Mouse (Mus musculus): ENCODE data around the gene Cyp2d10.
"Not testable (repeated sequence)": the region's sequence is repeated elsewhere in the genome, so short reads cannot be mapped to it uniquely, and the experiment has no call there.

Cyp2d10 gene

GRCm38 (mm10) chr15:82395955-82396354 lies 11.0 kb downstream of the Cyp2d10 start:
- CTCF ChIA-PET: not testable (repeated sequence)

- CTCF ChIA-PET: not testable (repeated sequence)
Observed at GRCm38 (mm10) chr15:82393922-82394321, 13.1 kb downstream of the Cyp2d10 start, which contains the start of gene Cyp2d11. Cyp2d11 (minus strand) TSS chr15:82394022.

- CTCF ChIA-PET: not testable (repeated sequence)
Observed at GRCm38 (mm10) chr15:82389916-82390315, 17.1 kb downstream of the Cyp2d10 start.

- CTCF ChIA-PET: no interaction called here
Observed at GRCm38 (mm10) chr15:82385729-82386128, 21.3 kb downstream of the Cyp2d10 start.

DNA sequence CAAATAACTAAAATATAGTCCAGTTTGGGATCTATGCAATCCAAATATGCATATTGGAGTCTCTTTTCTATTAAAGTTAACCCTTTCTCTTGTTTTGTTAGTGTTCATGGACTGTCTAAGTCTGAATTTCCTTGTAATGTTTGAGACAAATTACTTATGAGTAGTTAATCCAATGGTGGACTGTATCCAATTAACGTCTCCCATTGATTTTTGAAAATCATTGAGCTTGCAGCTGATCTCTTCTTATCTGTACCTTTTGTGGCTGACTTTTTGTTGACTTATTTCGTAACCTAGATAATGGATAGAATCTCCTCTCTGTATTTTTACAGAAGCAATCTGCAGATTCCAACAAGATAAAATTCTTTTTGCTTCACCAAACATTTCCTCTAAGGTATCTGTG lies 24.6 kb downstream of the Cyp2d10 start:
- CTCF ChIA-PET: no interaction called here

GRCm38 (mm10) chr15:82380714-82381062 lies 26.3 kb downstream of the Cyp2d10 start:
- CTCF ChIA-PET: no interaction called here

DNA sequence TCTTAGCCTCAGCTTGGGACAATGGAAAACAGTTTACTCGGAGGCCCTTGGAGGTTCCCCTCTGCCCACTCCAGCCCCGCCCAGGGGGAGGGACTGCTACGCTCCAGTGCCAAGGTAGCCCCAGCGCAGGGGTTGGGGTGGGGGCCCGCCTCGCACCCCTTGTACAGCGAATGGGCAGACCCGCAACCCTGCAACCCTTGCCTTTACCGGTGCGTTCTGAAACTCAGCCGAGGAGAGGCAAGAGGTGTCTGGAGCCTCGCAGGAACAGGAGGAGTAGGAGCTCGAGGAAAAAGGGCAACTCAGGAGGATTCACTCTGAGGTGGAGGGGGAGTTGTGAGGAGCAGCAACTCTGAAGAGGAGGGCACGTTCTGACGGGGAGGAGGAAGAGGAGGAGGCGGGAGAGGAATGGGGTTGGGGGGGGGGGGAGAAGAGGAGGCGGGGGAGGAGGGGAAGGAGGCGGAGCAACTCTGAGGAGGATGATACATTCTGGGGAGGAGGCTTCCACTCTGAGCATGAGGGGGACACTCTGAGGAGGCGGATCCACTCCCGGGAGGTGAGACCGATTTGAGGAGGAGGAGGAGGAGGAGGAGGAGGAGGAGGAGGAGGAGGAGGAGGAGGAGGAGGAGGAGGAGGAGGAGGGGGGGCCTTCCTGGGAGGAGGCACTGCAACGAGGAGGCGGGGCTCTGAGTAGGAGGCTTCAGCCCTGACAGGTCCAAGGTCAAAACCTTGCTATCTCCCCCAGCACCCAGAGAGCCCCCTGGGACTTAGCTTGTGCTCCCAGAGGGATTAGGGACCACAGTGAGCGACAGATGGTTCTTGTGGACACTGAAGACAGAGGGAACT lies 26.9 kb downstream of the Cyp2d10 start, which contains the start of gene Cyp2d22:
TSS of gene Cyp2d22 (minus strand) at position 390 of the 843 bp plus-strand sequence.
- CTCF ChIA-PET: no interaction called here

- CTCF ChIA-PET: no interaction called here
Observed at GRCm38 (mm10) chr15:82379511-82379870, 27.5 kb downstream of the Cyp2d10 start.

DNA sequence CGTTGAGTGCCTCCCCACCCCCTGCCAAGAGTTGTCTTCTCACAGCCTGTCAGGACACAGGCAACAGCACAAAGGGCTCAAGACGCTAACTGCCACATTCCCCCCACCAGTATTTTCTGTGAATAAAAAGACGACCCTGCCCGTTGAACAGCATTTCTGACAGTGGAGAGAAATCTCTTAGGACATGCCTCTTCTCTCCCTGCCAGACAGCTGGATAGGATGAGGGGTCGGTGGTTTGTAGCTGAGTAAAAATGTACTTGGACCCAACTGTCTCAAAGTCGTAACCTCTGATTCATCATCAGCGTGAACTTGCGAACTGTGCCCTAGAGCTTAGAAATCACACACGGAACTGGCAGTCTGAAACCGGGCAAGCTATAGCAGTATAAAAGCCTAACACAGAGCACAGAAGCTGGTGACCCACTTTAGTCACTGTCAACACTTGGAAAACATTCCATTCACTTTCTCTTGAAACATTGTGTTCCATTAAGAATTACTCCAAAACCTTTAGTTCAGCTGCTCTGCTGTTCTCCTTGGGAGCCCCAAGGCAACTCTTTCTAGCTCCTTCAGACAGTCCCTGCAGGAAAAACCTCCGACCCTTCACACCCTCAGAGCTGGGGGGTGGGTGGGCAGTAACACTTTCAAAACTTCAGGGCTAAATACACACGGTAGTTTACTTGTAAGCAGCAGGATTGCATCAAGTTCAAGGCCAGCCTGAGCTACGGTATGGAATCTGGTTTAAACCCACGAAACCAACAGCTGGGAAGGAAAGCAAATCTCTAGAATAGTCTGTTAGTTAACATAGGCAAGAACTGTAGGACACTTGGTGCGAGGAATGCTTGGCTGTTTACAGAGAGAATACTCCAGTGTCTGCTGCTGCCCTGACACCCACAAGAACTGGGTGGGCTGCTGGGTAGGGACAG lies 28.5 kb downstream of the Cyp2d10 start:
- CTCF ChIA-PET: no interaction called here

DNA sequence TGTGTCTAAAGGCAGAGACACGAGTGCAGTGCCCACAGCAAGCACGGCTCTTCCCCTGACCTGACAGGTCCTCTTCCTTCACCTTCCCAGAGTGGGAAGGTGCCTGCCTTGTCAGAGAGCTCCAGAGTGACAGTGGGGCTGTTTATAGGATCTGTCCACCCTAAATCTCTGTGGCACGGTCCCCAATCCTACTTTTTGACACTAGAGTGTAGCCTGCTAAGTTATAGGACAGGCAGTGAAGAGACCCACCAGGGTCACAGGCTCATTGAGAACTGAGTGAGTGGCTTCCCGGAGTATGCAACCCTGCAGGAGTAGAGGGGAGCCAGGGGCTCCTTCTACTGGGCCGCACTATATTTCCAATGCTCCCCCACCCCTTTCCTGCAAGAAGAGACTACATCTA lies 29.3 kb downstream of the Cyp2d10 start:
- CTCF ChIA-PET: no interaction called here

DNA sequence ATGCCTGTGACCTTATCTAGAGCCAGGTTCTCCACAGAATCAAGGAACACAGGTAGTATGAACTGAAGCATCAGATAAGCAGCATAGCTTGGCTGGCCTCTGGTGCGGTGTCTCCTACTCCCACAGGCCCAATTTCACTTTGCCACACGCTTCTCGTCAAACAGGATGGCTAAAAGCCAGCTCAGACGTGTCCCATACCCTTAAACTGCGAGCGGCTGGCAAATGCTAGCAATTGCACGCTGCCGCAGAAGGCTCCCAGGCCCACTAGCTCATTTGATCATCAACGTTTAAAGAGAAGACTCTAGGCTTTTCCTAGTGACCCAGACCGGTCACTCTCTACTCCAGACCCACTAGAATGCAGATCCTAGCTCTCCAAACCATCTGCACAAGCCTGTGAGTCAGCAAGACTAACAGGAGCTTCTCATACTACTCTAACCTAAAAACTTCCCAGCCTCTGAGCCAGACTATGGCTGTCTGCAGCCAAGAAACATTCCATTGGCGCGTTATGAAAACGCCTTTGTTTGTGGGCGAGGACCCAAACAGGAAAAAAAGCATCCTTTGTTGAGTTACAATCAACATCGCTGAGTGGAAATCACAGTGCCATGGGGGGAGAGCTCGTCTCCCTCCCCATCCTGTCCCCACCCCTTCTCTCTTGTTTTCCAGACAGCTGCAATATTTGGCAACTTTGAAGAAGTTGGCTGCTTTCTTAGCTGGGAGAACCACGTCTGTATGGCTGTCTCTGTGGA lies 30.4 kb downstream of the Cyp2d10 start:
- CTCF ChIA-PET: no interaction called here

DNA sequence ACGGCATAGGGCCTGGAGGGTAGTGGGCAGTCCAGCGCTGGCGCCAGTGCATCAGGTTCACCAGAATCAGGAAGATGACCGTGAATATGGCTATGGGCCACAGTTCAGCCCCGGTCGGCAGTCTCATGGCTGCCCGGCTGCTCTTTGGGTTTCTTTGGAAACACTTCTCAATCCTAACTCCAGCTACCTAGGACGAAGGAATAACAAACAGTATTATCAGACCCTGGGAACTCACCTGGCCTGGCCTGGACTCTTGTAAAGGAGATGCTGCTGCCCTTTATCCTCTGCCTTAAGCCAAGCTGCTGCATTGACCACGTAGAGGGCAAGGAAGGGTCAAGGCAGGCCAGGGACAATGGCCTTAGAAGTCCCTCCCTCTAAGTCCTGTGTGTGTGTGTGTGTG lies 31.1 kb downstream of the Cyp2d10 start:
- CTCF ChIA-PET: interaction anchor here (0.5 kb wide), 1 partner anchor 516 kb away, joined by 3 read pairs; no protein-coding TSS in a partner anchor

- CTCF ChIA-PET: no interaction called here
Observed at GRCm38 (mm10) chr15:82374437-82374836, 32.6 kb downstream of the Cyp2d10 start.

- CTCF ChIA-PET: no interaction called here
Observed at GRCm38 (mm10) chr15:82372991-82373390, 34.0 kb downstream of the Cyp2d10 start.

GRCm38 (mm10) chr15:82372446-82372845 lies 34.5 kb downstream of the Cyp2d10 start:
- CTCF ChIA-PET: no interaction called here

GRCm38 (mm10) chr15:82368851-82369250 lies 38.1 kb downstream of the Cyp2d10 start:
- CTCF ChIA-PET: no interaction called here

DNA sequence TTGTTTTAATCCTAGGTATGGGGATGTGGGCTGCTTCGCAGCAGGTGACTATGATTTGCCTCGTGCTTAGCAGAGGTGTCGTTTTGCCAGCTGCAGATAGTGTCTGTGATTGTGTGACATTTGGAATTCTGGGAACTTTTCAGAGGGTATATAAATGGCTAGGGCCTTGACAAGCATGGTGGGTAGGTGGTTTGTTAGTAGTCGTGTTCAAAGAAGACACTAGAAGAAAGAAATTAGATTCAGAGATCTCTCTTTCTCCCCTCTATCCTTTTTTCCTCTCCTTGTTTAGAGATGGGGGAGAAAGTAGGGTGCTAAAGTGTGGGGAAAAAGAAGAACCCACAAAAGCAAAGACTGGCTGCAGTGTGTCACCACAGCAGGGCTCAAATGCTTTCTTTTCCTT lies 38.8 kb downstream of the Cyp2d10 start:
- CTCF ChIA-PET: no interaction called here

DNA sequence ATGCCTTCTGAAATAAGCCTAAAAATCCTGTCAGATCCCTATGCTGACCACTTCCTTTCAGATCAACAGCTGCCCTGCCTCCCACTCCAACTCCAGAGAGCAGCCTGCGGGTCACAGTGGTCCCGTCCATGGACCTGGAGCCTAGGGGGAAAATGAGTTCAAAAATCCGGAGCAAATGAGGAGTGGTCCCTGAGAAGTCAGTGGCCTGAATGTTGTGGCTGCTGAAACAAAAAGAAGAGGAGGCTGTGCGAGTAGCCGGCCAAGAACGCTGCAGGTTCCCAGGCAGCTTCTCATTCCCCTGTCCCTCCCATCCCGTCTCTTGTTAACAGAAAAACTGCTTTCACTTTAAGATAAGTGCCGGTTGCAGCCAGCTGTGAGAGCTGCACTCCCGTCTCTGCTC lies 42.4 kb downstream of the Cyp2d10 start:
- CTCF ChIA-PET: not testable (repeated sequence)

DNA sequence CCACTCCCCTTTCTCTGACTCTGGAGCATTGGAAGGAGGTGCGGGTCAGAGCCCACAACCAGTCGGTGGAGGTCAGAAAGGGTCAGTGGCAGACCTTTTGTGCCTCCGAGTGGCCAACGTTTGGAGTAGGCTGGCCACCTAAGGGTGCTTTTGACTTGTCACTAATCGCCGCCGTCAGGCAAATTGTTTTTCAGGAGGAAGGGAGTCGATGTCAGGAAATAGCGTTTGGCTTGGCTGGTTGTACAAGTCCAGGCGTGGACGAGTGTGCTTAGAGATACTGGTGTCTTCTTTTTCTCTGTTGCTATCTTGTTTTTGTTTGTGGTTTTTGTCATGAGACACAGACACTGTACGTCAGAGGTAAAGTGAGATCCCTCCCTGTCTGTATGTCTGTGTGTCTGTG lies 43.2 kb downstream of the Cyp2d10 start:
- CTCF ChIA-PET: not testable (repeated sequence)

- CTCF ChIA-PET: no interaction called here
Observed at GRCm38 (mm10) chr15:82362234-82362633, 44.8 kb downstream of the Cyp2d10 start.

DNA sequence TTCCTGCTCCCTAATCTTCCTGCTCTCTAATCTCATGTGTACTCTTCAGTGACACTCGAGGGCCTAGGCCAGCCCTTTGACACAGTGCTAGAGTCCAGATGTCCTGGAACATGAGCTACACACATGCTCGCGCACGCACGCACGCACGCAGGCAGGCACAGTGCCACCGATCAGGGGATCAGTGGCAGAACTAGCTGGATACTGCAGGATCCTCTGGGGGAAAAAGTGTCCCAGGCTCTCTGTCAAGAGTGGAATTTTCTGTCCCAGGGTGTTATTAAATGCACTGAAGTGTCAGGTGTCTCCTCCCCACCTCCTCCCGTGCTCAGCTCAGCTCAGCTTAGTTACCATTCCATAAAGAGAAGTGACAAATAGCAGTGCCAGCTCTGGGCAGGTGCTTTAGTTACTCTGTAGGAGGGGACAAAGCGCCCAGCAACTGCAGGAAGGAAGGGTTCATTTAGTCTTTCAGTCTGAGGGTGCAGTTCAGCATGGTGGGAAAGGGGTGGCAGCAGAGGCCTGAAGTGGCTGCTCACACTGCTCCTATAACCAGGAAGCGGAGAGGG lies 45.5 kb downstream of the Cyp2d10 start:
- CTCF ChIA-PET: no interaction called here
